Mouse (Mus musculus) forebrain, embryonic 16.5 days (tissue): ENCODE results near the gene Gbp7. TPM values are rescaled to one million over a fixed set of nuclear protein-coding genes. Genes with fewer than 3 reads are reported as not detected.

Experiments used
- ATAC-seq: fragments of 200-750 bp; cut with Nextera tagmentation; 2 replicates; pipeline ENCODE4 v1.8.0; 2017; ENCODE audit warnings: mild to moderate bottlenecking, moderate library complexity
- H3K27ac ChIP-seq: fragments of 300-500 bp; sonication (generic); 2 replicates; pipeline ENCODE4 v1.5.1; 2014; ENCODE audit warnings: low read length, control low read depth
- H3K27me3 ChIP-seq: fragments of 300-500 bp; sonication (generic); replicated peaks from 2 replicates; pipeline ENCODE4 v1.6.1; 2014; ENCODE audit warnings: low read length; ENCODE audit not compliant: control insufficient read depth, insufficient read depth
- H3K36me3 ChIP-seq: fragments of 300-500 bp; sonication (generic); 2 replicates; pipeline ENCODE4 v1.6.1; 2014; ENCODE audit not compliant: control insufficient read depth, insufficient read depth
- H3K4me1 ChIP-seq: fragments of 300-500 bp; sonication (generic); replicated peaks from 2 replicates; pipeline ENCODE4 v1.6.1; 2014; ENCODE audit warnings: low read length; ENCODE audit not compliant: control insufficient read depth, insufficient read depth
- H3K4me2 ChIP-seq: fragments of 300-500 bp; sonication (generic); 2 replicates; pipeline ENCODE4 v1.6.1; 2014; ENCODE audit warnings: mild to moderate bottlenecking, low read length, control low read depth
- H3K4me3 ChIP-seq: fragments of 300-500 bp; sonication (generic); replicated peaks from 2 replicates; pipeline ENCODE4 v1.5.1; 2014; ENCODE audit warnings: mild to moderate bottlenecking, low read length, control low read depth
- H3K9ac ChIP-seq: fragments of 300-500 bp; sonication (generic); replicated peaks from 2 replicates; pipeline ENCODE4 v1.6.1; 2014; ENCODE audit warnings: low read depth, low read length, control low read depth
- H3K9me3 ChIP-seq: fragments of 300-500 bp; sonication (generic); 2 replicates; pipeline ENCODE4 v1.6.1; 2016; ENCODE audit warnings: low read length; ENCODE audit not compliant: control insufficient read depth
- WGBS: fragments of 180-500 bp; shearing (Covaris S2); extraction: QIAGEN DNeasy Blood & Tissue Kit; methylation state at CpG from one replicate; pipeline ENCODE4 v1.1.7; 2014; 5-methylcytosine and 5-hydroxymethylcytosine counted together
- polyA plus RNA-seq: library from polyadenylated mRNA; unstranded; fragments of >200 nt; fragmentation: Nextera tagmentation; extraction: Ambion mirVana; gene quantifications from 2 replicates; pipeline ENCODE4 v1.2.1, GENCODE M21; 2015

Gene Gbp7
- polyA plus RNA-seq = 1.4 TPM in 2 replicates

DNA sequence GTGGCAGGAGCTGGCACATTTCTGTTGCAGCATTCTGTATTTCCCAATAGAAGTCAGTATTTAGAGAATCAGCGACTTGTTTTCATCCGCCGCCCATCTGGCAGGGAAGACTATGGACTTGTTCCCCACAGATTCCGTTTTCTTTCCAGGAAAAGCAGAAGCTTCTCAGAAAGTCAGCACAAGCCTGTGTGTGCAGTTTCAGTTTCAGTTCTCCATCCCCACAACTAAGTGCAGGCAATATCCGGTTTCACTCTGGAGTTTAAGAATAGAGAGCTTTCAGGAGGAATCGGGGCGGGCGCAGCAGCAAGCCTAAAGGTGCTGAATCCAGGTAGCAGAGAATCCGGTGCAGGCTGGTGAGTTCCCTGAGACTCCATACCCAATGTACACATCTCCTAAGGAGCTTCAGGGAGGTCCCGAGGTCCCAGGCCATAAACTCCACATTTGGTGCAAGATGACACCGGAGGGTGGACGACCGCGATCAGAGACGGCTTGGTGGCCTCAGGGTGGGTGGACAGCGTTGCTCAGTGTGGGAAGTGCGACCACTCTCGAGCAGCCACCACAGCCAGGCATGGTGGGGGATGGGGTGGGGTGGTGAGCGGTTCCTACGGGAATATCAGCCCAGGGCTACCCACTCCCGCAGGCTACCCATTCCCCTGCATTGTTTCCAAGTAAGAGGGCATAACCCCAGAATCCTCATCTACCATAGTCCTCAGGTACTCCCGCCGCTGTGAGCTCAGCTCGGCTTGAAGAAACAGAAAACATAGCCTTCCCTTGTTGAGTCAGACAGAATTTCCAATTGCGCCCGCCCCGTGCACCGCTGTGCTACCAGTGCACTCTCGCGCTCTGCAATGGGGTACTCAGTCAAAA lies at the start of gene Gbp7:
Gene Gbp7 (plus strand): TSS at position 256 of the 867 bp plus-strand sequence.
- Histone ChIP-seq H3K27ac (no peak within 1 kb of the TSS), H3K9me3 (no peaks in the 10 kb centered on the region), H3K4me1 (peaks cover 8% of the 10 kb centered on the region), H3K9ac (peak within 1 kb of the TSS; percentile 53), H3K4me2 (peak within 1 kb of the TSS; percentile 96), H3K27me3 (0 out of 2 replicates have a peak, but pooled peaks cover 3% of the 10 kb centered on the region), H3K36me3 (no peaks in the 10 kb centered on the region), H3K4me3 (peak within 1 kb of the TSS; percentile 54)
- peak; percentile 82 for ATAC-seq
- WGBS = 2% methylated on average over 30 of the region's 30 CpGs

DNA sequence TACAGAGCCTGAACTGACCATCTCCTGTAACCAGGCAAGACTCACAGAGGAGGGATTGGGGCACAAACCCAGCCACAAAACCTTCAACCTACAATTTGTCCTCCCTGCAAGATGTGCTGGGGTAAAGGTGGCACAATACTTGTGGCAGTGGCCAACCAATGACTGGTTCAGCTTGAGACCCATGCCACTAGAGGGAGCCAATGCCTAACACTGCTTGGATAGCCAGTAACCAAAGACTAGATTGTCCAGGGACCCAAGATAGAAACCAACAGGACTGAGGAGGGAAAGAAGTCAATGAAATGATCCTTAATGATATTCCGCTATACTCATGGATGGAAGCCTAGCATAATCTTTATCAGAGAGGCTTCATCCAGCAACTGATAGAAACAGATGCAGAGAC lies 39.7 kb upstream of the Gbp7 start:
- Histone ChIP-seq H3K4me1 (no peaks in the 10 kb centered on the region), H3K36me3 (no peaks in the 10 kb centered on the region), H3K27ac (no peak overlapping the region), H3K4me3 (no peak overlapping the region), H3K9me3 (no peaks in the 10 kb centered on the region), H3K27me3 (no peaks in the 10 kb centered on the region), H3K4me2 (no peak overlapping the region), H3K9ac (no peak overlapping the region)
- ATAC-seq = peak; percentile 71
- WGBS = 78% methylated on average over 1 of the region's 1 CpGs

DNA sequence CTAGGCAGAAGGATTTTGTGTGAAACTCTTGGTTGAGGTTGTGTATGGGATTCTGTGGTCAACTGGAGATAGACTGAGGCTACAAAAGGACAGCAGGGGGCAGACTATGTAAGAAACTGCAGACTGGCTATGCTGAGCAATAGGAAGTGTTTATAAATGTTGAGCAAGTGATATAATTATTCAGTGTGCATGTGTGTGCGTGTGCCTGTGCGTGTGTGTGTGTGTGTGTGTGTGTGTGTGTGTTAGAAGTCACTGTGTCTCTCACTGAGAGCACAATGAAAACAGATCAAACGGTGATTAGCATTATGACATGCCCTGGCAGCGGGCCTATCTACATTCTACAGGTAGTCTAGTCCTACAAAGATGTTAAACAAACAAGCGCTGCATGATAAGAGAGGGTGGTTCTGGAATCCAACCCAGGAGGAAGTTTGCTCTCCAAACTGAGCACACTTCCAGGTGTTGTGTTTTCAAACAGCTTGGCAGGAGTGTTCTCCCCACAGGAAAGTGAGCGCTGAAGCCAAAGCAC lies 36.5 kb upstream of the Gbp7 start, which contains the start of gene Gbp5:
Gene Gbp5 (plus strand): TSS at position 443 of the 526 bp plus-strand sequence.
- ATAC-seq = peak; percentile 50; the same call in 1 of the 2 replicates
- H3K36me3 ChIP-seq = no peaks in the 10 kb centered on the region
- H3K4me3 ChIP-seq = no peak within 1 kb of the TSS
- WGBS = 75% methylated on average over 6 of the region's 6 CpGs
- H3K9ac ChIP-seq = no peak within 1 kb of the TSS
- no peaks in the 10 kb centered on the region for H3K9me3 ChIP-seq
- peaks cover under 1% of the 10 kb centered on the region; the same call in 1 of the 2 replicates for H3K4me1 ChIP-seq
- H3K27ac ChIP-seq = no peak within 1 kb of the TSS
- H3K27me3 ChIP-seq = no peaks in the 10 kb centered on the region
- no peak within 1 kb of the TSS for H3K4me2 ChIP-seq

DNA sequence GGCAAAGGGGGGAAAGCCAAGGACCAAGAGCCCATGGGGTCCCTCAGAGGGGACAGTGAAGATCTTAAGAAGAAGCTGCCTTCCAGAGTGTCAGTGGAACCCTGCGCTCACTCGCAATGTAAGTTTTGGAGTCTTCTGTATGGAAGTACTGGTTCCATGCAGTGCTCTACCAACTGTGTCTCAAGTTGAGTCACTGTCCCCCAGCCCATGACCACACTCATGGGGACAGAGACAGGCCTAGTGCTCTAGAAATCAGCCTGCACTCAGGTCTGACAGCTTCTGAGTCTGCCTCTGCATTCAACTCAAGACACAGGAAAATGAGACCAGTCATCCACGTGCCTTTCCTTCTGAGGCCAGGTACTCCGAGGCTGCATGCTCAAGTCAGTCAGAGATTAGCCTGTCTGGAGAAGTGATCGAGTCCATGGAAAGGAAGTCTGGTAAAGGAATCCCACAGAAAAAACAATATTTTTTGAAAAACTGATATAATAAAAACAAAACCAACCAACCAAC lies 34.9 kb upstream of the Gbp7 start:
- WGBS = 94% methylated on average over 5 of the region's 5 CpGs
- H3K4me3 ChIP-seq = no peak overlapping the region
- no peak for ATAC-seq

DNA sequence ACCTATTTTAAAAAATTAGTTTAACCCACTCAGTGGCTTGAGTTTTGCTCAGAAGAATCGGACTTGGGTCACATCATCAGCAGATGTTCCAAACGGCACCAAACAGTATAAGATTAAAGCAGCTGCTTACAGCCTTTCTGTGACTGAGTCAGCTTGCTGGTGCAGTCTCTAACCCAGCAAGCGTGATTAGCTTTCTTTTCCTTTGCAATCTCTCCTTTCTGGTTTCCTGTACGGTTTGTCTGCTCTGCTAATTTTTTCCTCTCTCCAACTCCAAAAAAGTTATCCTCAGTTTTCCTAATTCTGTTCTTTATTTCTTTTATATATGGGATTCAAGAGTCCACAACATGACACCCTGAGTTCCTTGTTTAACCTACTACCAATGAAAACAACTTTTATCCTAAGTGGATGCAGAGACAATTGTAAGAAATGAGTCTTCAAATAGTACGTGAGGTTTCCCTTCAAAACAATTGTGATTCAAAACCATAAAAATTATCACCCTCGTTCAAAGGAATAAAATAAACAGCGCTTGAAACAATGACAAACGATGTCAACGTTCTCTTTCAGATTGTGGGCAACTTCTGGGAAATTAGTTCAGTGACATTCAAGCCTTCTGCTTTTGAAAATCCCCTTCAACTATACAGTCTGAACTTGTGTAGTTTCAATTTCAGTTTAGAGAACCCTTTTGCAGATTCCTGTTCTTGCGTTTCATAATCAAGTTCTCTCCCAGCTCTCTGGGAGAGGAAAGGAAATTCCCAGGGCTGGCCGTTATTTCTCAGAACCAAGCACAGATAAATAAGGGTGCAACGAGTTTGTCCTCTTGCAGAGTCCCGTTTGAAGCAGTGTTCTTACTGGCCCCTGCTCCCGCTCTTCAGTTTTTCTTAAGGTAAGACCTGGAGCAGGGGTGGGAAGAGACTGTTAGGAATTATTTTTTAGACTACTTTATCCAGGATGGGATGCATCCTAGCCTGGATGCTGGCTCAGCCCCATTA lies 33.7 kb upstream of the Gbp7 start:
- Histone ChIP-seq H3K9ac (no peak overlapping the region), H3K9me3 (no peaks in the 10 kb centered on the region), H3K27me3 (no peaks in the 10 kb centered on the region), H3K36me3 (no peaks in the 10 kb centered on the region), H3K27ac (no peak overlapping the region), H3K4me2 (0 out of 2 replicates have a peak overlapping the region, but pooled peaks have one; percentile 1), H3K4me1 (peaks cover 4% of the 10 kb centered on the region; the same call in 1 of the 2 replicates), H3K4me3 (no peak overlapping the region)
- no peak for ATAC-seq
- 59% methylated on average over 14 of the region's 14 CpGs for WGBS

More for the DNA sequence above, 34.9 kb upstream of the Gbp7 start:
- Histone ChIP-seq H3K9me3 (no peaks in the 10 kb centered on the region), H3K27me3 (no peaks in the 10 kb centered on the region), H3K36me3 (no peaks in the 10 kb centered on the region), H3K9ac (no peak overlapping the region), H3K27ac (no peak overlapping the region), H3K4me1 (peaks cover 4% of the 10 kb centered on the region; the same call in 1 of the 2 replicates), H3K4me2 (no peak overlapping the region)

DNA sequence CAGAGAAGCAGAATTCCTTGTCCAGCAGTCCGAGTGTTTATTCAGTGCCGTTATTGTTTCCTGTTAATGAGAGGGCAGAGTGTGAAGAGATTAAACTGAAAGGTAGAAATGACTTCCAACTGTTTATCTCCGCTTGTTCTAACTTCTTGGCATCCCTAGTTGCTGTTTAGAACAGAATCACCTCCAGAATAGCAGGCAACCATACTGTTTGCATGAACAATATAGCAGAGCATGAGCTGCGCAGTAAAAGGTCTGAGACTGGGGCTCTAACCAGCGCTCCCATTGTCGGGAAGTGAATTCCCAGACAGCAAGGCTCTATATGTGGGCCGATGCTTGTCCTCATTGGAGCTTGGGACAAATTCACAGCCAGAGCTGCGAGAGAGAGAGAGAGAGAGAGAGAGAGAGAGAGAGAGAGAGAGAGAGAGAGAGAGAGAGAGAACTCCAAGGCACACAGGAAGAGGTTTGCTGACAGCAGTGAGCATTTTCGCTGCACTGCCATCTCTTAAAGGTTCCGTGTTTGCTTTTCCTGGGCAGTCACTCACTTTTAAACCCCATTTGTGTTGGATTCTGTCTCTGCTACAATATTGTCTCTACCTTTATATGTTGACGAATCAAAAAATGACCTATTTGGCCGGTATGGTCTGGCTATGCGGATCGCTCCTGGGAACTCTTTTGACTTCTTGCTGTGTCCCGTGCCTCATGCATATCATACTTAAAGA lies 32.9 kb upstream of the Gbp7 start:
- H3K4me1 ChIP-seq = peaks cover 4% of the 10 kb centered on the region; the same call in 1 of the 2 replicates
- H3K27me3 ChIP-seq = no peaks in the 10 kb centered on the region
- peak overlapping the region; percentile 1; the same call in 1 of the 2 replicates for H3K4me2 ChIP-seq
- no peak overlapping the region for H3K9ac ChIP-seq
- no peak overlapping the region for H3K27ac ChIP-seq
- no peak overlapping the region for H3K4me3 ChIP-seq
- H3K36me3 ChIP-seq = no peaks in the 10 kb centered on the region
- WGBS = 46% methylated on average over 15 of the region's 15 CpGs
- ATAC-seq = no peak
- no peaks in the 10 kb centered on the region for H3K9me3 ChIP-seq

DNA sequence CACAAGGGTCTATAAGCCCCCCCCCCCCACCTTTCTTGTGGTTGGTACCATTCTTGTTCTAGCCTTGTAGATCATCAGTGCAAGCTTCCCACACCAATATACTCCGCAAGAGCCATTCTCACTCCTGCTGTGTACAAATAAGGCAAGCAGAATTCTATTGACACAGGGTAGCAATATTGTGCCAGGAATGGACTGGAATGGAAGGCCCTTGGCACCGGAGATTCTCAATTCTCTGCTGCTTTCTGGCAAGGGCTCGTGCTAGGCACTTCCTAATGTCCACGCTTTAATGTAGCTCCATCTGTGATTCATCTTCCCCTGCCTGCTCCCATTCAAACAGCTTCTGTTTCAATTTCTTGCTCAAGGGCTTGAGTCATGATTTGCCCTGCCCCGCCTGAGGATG lies 31.2 kb upstream of the Gbp7 start:
- Histone ChIP-seq H3K9me3 (no peaks in the 10 kb centered on the region), H3K27ac (no peak overlapping the region), H3K9ac (no peak overlapping the region), H3K4me1 (peaks cover 4% of the 10 kb centered on the region; the same call in 1 of the 2 replicates), H3K27me3 (no peaks in the 10 kb centered on the region), H3K4me2 (no peak overlapping the region), H3K36me3 (no peaks in the 10 kb centered on the region), H3K4me3 (no peak overlapping the region)
- 69% methylated on average over 5 of the region's 5 CpGs for WGBS
- peak; percentile 78 for ATAC-seq

DNA sequence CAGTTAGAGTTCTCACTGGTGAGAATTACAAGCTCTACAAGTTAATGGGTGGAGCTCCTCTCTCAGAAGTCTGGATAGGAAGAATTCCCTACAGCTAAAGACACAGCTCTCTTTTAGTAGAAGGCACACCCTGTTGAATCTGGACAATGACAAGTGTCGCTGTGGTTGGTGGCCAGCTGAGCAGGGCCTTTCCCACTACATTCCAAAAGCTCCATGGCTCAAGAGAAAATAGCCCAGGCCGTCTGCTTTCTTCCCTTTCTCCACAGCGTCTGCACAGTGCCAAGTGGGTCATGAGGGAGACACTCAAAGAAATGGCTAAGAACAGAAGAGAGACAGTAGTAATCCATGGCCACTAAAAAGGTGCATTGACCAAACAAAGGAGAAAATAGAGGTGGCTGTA lies 2.0 kb upstream of the Gbp7 start:
- H3K27me3 ChIP-seq = 0 out of 2 replicates have a peak, but pooled peaks cover 3% of the 10 kb centered on the region
- H3K36me3 ChIP-seq = no peaks in the 10 kb centered on the region
- H3K4me1 ChIP-seq = peaks cover 8% of the 10 kb centered on the region
- no peak overlapping the region for H3K4me2 ChIP-seq
- no peak overlapping the region for H3K27ac ChIP-seq
- 56% methylated on average over 3 of the region's 3 CpGs for WGBS
- H3K9me3 ChIP-seq = no peaks in the 10 kb centered on the region
- no peak for ATAC-seq
- no peak overlapping the region for H3K9ac ChIP-seq
- no peak overlapping the region for H3K4me3 ChIP-seq
